Mouse (Mus musculus): ENCODE measurements at regions not wholly inside any gene's neighbourhood (a gene's known extent, or its start where the extent isn't known, plus 50 kb on each side); places are given as distances from the start of the nearest gene placed in this dataset.

DNA sequence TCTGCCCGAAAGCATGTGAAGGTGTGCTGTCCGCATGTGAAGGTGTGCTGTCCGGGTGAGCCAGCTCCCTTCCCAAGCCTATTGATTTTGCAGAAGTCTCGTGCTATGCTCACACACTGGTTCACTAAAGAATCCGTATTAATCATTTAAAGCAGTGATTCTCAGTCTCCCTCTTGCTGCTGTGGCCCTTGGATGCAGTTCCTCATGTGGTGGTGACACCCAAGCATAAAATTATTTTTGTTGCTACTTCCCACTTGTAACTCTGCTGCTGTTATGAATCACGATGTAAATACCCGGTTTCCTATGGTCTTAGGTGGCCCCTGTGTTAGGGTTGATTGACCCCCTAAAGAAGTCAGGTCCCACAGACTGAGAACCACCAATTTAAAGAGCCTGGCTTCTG is 55.7 kb upstream of the Emb start:
- H3K4me1 ChIP-seq (ENCODE audit: control insufficient read depth, insufficient read depth, low read length), result no peaks in the 10 kb centered on the region
- no peaks in the 10 kb centered on the region for H3K9me3 ChIP-seq (ENCODE audit: control insufficient read depth, low read length)
- no peaks in the 10 kb centered on the region for H3K36me3 ChIP-seq (ENCODE audit: control insufficient read depth, insufficient read depth, low read length)
- 89% methylated on average over 7 of the region's 7 CpGs for WGBS
- no peak overlapping the region for H3K27ac ChIP-seq (ENCODE audit: low read depth, low read length)
- DNase-seq (ENCODE audit: low spot score, missing footprints) (no peak), ATAC-seq (ENCODE audit: low FRiP score) (no peak)
- H3K4me2 ChIP-seq, result no peak overlapping the region
- no peaks in the 10 kb centered on the region for H3K27me3 ChIP-seq (ENCODE audit: control insufficient read depth, insufficient read depth, low read length)
- H3K9ac ChIP-seq (ENCODE audit: low read length), result no peak overlapping the region
- no peak overlapping the region for H3K4me3 ChIP-seq (ENCODE audit: low read depth, low read length)

DNA sequence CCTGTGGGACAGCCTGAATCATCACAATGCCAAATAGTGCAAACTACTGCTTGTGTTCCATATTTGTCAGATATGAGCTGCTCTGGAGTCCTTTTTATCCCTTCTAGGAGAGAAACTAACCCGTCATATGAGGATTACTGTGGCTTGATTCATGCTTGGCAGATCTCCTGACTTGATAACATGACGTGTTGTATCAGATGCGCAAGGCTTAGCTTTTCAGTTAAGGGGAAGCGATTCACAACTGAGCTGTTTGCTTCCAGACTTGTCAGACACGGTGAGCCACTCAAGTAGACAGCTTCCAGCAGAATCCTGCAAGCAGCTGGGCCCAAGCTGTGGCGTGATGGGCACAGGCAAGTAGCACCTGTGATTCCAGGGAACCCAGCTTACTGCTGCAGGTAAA is 64.5 kb upstream of the Emb start:
- no peak for ATAC-seq (ENCODE audit: low FRiP score)
- 70% methylated on average over 6 of the region's 6 CpGs for WGBS
- Histone ChIP-seq H3K4me1 (ENCODE audit: control insufficient read depth, insufficient read depth, low read length) (no peaks in the 10 kb centered on the region), H3K27me3 (ENCODE audit: control insufficient read depth, insufficient read depth, low read length) (no peaks in the 10 kb centered on the region), H3K9me3 (ENCODE audit: control insufficient read depth, low read length) (no peaks in the 10 kb centered on the region), H3K27ac (ENCODE audit: low read depth, low read length) (no peak overlapping the region), H3K4me2 (no peak overlapping the region), H3K9ac (ENCODE audit: low read length) (no peak overlapping the region), H3K4me3 (ENCODE audit: low read depth, low read length) (no peak overlapping the region), H3K36me3 (ENCODE audit: control insufficient read depth, insufficient read depth, low read length) (no peaks in the 10 kb centered on the region)
- DNase-seq (ENCODE audit: low spot score, missing footprints), result no peak

DNA sequence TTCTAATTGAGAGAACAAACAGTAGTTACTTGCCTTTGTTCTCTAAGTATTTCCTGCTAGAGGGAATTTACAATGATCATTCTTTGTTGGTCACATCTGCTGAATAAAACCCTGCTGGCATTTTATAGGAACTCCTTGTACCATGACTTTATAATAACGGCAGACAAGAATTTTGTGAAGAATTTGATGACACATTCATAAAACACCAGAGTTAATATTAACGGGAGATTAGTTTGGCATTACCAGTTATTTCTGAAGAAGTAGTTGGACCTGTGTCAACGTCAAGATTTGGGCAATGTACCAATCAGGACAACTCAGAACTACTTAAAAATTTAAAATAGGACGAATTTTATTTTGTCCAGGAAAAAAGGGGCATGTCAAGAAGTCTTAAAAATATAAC is 65.1 kb upstream of the Emb start:
- H3K9ac ChIP-seq (ENCODE audit: low read length), result no peak overlapping the region
- 86% methylated on average over 4 of the region's 4 CpGs for WGBS

DNA sequence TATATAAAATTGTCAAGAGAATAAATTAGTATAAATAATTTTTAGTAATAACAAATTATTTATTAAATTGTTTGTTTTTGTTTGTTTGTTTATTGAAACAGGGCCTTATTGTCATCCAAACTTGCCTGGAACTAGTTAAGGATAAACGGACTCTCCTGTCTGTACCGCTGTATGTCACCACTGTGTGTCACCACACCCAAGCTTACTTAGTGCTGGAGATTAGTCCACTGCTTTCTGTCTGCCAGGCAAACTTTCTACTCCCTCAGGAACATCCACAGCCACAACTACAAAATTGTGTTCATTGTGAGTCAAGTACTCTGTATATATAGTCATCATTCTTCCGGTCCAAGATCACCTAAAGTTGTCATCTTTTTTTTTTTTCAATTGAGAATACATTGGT is 74.0 kb upstream of the Emb start:
- H3K4me1 ChIP-seq (ENCODE audit: control insufficient read depth, insufficient read depth, low read length), result no peaks in the 10 kb centered on the region
- 88% methylated on average over 3 of the region's 3 CpGs for WGBS
- no peak overlapping the region for H3K9ac ChIP-seq (ENCODE audit: low read length)
- H3K4me3 ChIP-seq (ENCODE audit: low read depth, low read length), result no peak overlapping the region
- no peak for ATAC-seq (ENCODE audit: low FRiP score)
- no peak for DNase-seq (ENCODE audit: low spot score, missing footprints)
- H3K36me3 ChIP-seq (ENCODE audit: control insufficient read depth, insufficient read depth, low read length), result no peaks in the 10 kb centered on the region
- H3K27me3 ChIP-seq (ENCODE audit: control insufficient read depth, insufficient read depth, low read length), result no peaks in the 10 kb centered on the region
- no peak overlapping the region for H3K27ac ChIP-seq (ENCODE audit: low read depth, low read length)
- no peak overlapping the region for H3K4me2 ChIP-seq
- H3K9me3 ChIP-seq (ENCODE audit: control insufficient read depth, low read length), result no peaks in the 10 kb centered on the region

More for the DNA sequence above, 65.1 kb upstream of the Emb start:
- no peak overlapping the region for H3K27ac ChIP-seq (ENCODE audit: low read depth, low read length)
- no peak overlapping the region for H3K4me2 ChIP-seq
- no peaks in the 10 kb centered on the region for H3K36me3 ChIP-seq (ENCODE audit: control insufficient read depth, insufficient read depth, low read length)
- no peaks in the 10 kb centered on the region for H3K4me1 ChIP-seq (ENCODE audit: control insufficient read depth, insufficient read depth, low read length)
- no peaks in the 10 kb centered on the region for H3K27me3 ChIP-seq (ENCODE audit: control insufficient read depth, insufficient read depth, low read length)
- no peak overlapping the region for H3K4me3 ChIP-seq (ENCODE audit: low read depth, low read length)
- DNase-seq (ENCODE audit: low spot score, missing footprints), result no peak
- ATAC-seq (ENCODE audit: low FRiP score), result no peak
- H3K9me3 ChIP-seq (ENCODE audit: control insufficient read depth, low read length), result no peaks in the 10 kb centered on the region

DNA sequence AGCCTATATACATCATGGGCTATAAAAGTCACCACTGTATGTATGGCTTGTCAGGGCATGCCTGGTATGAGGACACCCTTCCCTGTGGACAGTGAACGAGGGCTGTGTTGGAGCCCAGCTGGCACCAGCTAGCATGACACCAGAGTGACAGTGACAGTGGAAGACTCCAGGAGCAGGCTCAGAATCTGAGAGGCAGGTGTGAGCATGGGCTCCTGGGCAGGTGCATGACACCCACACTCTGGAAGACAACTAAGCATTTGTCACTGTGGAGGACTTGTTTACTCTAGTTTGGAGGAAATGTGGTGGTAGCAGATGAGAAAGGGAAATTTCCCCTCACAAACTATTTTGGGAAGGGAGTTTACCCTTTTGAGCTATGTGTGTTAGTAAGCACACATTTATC is 76.2 kb upstream of the Emb start:
- Histone ChIP-seq H3K4me3 (ENCODE audit: low read depth, low read length) (no peak overlapping the region), H3K27me3 (ENCODE audit: control insufficient read depth, insufficient read depth, low read length) (no peaks in the 10 kb centered on the region), H3K27ac (ENCODE audit: low read depth, low read length) (no peak overlapping the region), H3K4me2 (no peak overlapping the region), H3K9ac (ENCODE audit: low read length) (no peak overlapping the region), H3K4me1 (ENCODE audit: control insufficient read depth, insufficient read depth, low read length) (no peaks in the 10 kb centered on the region), H3K9me3 (ENCODE audit: control insufficient read depth, low read length) (no peaks in the 10 kb centered on the region), H3K36me3 (ENCODE audit: control insufficient read depth, insufficient read depth, low read length) (no peaks in the 10 kb centered on the region)
- WGBS, result 88% methylated on average over 1 of the region's 1 CpGs
- ATAC-seq (ENCODE audit: low FRiP score) (no peak), DNase-seq (ENCODE audit: low spot score, missing footprints) (no peak)

DNA sequence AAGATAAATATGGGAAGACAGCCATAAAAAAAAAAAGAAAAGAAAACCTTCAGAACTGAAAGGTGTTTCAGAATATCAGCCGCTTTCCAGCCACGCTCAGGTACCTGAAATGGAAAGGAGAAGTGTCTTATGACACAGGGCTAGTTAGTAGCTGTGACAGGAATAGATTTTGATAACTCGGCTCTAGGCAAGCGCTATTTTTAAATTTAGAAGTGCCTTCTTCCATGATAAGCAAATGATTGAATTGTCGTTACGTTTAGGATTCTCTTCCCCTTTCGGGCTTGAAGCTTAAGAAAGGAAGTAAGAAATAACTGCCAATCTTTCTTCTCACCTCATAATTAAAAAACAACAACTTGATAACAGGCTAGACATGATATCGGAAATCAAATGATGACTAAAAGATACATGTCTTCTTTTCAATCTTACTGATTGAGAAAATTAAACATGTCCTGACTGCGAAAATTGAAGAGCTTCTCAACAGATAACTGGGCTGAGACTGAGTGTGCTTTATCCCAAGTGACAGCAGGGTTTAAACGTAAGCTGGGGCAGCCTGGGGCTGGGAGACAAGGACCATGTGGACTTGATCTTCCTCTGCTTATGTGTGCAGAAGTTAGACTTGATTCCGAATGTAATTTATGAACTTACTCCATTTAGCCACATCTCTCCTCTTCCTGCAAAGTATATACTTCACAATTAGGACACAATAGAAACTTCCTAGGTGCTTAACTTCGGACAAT is 80.4 kb upstream of the Emb start:
- DNase-seq (ENCODE audit: low spot score, missing footprints) (no peak), ATAC-seq (ENCODE audit: low FRiP score) (no peak)
- no peaks in the 10 kb centered on the region for H3K4me1 ChIP-seq (ENCODE audit: control insufficient read depth, insufficient read depth, low read length)
- no peaks in the 10 kb centered on the region for H3K27me3 ChIP-seq (ENCODE audit: control insufficient read depth, insufficient read depth, low read length)
- H3K27ac ChIP-seq (ENCODE audit: low read depth, low read length), result no peak overlapping the region
- H3K9ac ChIP-seq (ENCODE audit: low read length), result no peak overlapping the region
- no peak overlapping the region for H3K4me3 ChIP-seq (ENCODE audit: low read depth, low read length)
- H3K4me2 ChIP-seq, result no peak overlapping the region
- WGBS, result 90% methylated on average over 12 of the region's 12 CpGs
- H3K9me3 ChIP-seq (ENCODE audit: control insufficient read depth, low read length), result no peaks in the 10 kb centered on the region
- H3K36me3 ChIP-seq (ENCODE audit: control insufficient read depth, insufficient read depth, low read length), result no peaks in the 10 kb centered on the region

DNA sequence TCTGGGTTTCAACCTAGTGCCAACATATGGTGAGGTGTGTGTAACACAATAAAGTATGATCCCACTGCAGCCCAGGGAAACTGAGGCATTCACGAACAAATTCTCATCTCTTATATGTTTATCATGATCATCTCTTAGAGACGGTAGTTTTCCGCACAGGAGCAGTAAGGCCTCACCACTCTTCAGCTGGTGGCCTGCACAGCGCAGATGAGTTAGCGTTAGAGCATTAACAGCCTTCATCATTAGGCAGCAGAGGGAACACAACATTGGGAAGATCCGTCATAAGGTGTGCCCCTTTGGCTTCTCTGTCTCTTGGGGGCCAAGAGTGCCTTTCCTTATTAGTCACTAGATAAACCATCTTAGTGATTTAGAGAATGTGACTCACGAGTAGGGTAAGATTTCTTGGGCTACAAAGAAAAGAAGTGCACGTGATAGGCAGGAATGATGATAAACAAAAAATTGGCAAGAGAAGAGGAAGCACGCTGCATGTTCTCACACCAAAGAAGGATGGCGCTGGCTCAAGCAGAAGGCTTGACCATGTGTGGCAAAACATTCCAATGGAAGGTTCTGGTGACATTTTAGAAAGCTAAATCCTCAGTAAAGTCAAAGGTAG is 81.1 kb upstream of the Emb start:
- Histone ChIP-seq H3K36me3 (ENCODE audit: control insufficient read depth, insufficient read depth, low read length) (no peaks in the 10 kb centered on the region), H3K4me1 (ENCODE audit: control insufficient read depth, insufficient read depth, low read length) (no peaks in the 10 kb centered on the region), H3K9me3 (ENCODE audit: control insufficient read depth, low read length) (no peaks in the 10 kb centered on the region), H3K9ac (ENCODE audit: low read length) (no peak overlapping the region), H3K4me3 (ENCODE audit: low read depth, low read length) (no peak overlapping the region), H3K27me3 (ENCODE audit: control insufficient read depth, insufficient read depth, low read length) (no peaks in the 10 kb centered on the region), H3K27ac (ENCODE audit: low read depth, low read length) (no peak overlapping the region), H3K4me2 (no peak overlapping the region)
- DNase-seq (ENCODE audit: low spot score, missing footprints) (no peak), ATAC-seq (ENCODE audit: low FRiP score) (no peak)
- 91% methylated on average over 10 of the region's 10 CpGs for WGBS

DNA sequence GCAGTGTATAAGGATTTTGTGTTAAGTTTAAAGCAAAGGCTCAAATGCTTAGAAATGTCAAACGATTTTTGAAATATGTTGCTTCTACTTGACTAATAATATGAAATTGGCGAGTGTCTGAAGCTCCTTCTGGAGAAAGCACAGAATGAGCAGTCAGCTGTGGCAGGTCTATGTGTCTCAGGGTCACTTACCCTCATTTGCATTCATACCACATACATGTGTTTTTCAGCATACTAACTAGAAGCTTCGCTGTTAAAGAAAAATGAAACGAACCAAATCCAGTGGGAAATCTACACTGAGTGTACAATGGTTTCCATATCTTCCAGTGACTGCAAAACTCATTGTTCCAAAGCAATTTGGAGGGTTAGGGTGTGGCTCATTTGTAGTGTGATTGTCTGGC is 88.7 kb upstream of the Emb start:
- H3K4me1 ChIP-seq (ENCODE audit: control insufficient read depth, insufficient read depth, low read length), result no peaks in the 10 kb centered on the region
- H3K27me3 ChIP-seq (ENCODE audit: control insufficient read depth, insufficient read depth, low read length), result no peaks in the 10 kb centered on the region
- H3K9ac ChIP-seq (ENCODE audit: low read length), result no peak overlapping the region
- H3K36me3 ChIP-seq (ENCODE audit: control insufficient read depth, insufficient read depth, low read length), result no peaks in the 10 kb centered on the region
- H3K4me2 ChIP-seq, result no peak overlapping the region
- WGBS, result 77% methylated on average over 4 of the region's 4 CpGs
- DNase-seq (ENCODE audit: low spot score, missing footprints), result no peak
- ATAC-seq (ENCODE audit: low FRiP score), result peak; percentile 71; the same call in 1 of the 2 replicates
- no peaks in the 10 kb centered on the region for H3K9me3 ChIP-seq (ENCODE audit: control insufficient read depth, low read length)
- H3K4me3 ChIP-seq (ENCODE audit: low read depth, low read length), result no peak overlapping the region
- no peak overlapping the region for H3K27ac ChIP-seq (ENCODE audit: low read depth, low read length)

DNA sequence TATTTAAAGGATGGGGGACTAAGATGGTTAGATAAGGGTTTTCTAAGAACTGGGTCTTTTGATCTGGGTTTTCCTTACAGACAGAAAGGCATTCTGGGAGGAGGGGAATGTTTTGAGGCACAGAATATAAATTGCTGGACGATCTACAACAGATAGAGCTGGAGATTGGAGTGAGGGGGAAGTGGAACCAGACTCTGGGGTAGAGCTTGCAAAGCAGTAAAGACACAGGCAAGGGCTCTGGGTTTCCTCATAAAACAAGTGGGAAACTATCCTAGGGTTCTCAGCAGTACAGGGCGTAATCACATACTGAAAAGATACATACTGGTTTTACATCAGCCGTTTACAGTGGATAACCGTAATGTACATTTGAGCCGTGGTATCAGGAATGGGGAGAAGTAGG is 89.5 kb upstream of the Parp8 start:
- DNase-seq (ENCODE audit: low spot score, missing footprints) (no peak), ATAC-seq (ENCODE audit: low FRiP score) (no peak)
- Histone ChIP-seq H3K4me1 (ENCODE audit: control insufficient read depth, insufficient read depth, low read length) (no peaks in the 10 kb centered on the region), H3K9ac (ENCODE audit: low read length) (no peak overlapping the region), H3K9me3 (ENCODE audit: control insufficient read depth, low read length) (no peaks in the 10 kb centered on the region), H3K27me3 (ENCODE audit: control insufficient read depth, insufficient read depth, low read length) (no peaks in the 10 kb centered on the region), H3K36me3 (ENCODE audit: control insufficient read depth, insufficient read depth, low read length) (no peaks in the 10 kb centered on the region), H3K4me2 (no peak overlapping the region), H3K4me3 (ENCODE audit: low read depth, low read length) (no peak overlapping the region), H3K27ac (ENCODE audit: low read depth, low read length) (no peak overlapping the region)
- 90% methylated on average over 5 of the region's 5 CpGs for WGBS

Measured in midbrain, embryonic 11.5 days (tissue).